Mouse (Mus musculus): Measurements from ENCODE around the gene Adprhl1. TPM values are rescaled to one million over a fixed set of nuclear protein-coding genes. Genes with fewer than 3 reads are reported as not detected.

The Adprhl1 gene
- total RNA-seq, 2 experiments from 2014 or later, result 1.5 to 1.6 TPM

GRCm38 (mm10) chr8:13230471-13230870 is 23.5 kb downstream of the Adprhl1 start:
- no peak for DNase-seq (ENCODE audit: low spot score in 2 of 2)

DNA sequence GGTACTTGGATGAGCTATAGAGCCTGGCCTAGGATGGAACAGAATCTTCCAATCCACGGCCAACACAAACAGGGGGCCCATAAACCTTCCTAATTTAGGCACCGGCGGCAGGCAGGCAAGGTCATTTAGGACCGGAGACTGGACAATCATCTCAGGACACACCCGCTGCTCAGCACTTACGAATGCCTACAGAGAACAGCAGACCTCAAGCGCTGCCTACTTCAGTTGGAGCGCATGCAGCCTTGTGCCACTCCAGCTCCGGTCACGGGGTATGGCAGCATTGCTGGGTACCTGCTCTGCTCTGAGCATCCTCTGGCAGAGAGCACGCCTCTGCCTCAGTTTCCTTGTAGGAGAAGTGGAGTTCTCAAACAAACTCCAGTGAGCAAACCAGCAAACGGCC is 24.2 kb downstream of the Adprhl1 start:
- DNase-seq (ENCODE audit: low spot score in 2 of 2), result no peak

GRCm38 (mm10) chr8:13228923-13229610 is 24.9 kb downstream of the Adprhl1 start:
- DNase-seq (ENCODE audit: low spot score in 2 of 2), result no peak

- no peak for DNase-seq (ENCODE audit: low spot score in 2 of 2)
Observed at GRCm38 (mm10) chr8:13227184-13227583, 26.8 kb downstream of the Adprhl1 start.

DNA sequence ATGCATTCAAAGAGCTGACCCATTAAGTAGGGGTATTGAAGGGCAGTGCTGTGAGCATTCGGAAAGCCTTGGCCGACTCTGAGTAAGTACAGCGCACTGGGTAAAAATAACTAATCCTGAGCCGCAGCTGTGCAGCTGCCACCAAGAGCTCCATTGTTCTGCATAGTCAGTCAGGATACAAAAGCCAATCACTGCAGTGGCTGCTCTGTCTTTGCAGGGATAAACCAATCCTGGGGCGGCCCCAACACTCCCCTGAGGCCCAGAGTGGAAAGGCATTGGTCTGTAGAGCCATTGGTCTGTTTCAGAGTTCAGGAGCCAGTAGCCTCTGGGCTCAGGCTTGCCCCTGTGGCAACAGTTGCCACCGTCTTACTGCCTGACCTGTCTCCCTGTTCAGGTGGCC is 27.7 kb downstream of the Adprhl1 start:
- no peak for DNase-seq (ENCODE audit: low spot score in 2 of 2)

DNA sequence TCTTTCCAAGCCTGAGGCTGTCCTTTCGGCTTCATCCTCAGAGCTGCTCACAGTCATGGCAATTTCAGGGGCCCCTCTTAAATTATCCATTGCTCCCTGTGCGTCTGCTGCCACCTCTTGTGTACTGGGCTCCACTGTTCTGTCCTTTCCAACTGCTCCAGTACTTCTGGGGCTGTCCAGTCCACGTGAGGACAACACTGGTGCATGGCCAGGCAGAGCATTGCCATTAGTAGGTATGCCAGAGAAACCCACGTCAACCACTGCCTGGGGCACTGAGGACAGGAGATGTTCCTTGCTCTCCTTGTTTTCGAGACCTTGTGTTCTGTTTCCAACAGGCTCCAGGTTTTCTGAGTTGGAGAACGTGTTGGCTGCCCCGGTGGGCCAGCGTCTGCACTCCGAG is 29.5 kb downstream of the Adprhl1 start:
- DNase-seq (ENCODE audit: low spot score in 2 of 2), result no peak

- DNase-seq (ENCODE audit: low spot score in 2 of 2), result no peak
Observed at GRCm38 (mm10) chr8:13218441-13218840, 35.5 kb downstream of the Adprhl1 start.

DNA sequence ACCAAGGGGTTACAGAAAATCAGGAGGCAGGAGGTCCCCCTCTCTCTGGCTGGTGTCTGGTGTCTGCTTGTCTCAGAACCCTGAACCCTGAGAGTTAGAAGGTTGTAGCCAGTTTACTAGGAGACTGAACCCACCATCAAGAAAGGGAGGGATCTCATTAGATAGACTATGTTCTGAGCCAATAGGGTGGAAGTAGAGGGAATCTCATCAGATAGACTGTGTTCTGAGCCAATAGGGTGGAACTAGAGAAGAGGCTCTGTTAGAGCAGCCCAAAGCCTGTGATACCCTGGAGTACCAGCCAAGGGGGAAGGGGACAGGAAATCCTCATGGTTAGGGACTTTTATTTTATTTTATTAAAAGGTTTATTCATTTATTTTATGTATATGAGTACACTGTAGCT is 36.0 kb downstream of the Adprhl1 start:
- no peak for DNase-seq (ENCODE audit: low spot score in 2 of 2)

- no peak for DNase-seq (ENCODE audit: low spot score in 2 of 2)
Observed at GRCm38 (mm10) chr8:13217093-13217492, 36.9 kb downstream of the Adprhl1 start.

GRCm38 (mm10) chr8:13216386-13216785 is 37.6 kb downstream of the Adprhl1 start:
- DNase-seq (ENCODE audit: low spot score in 2 of 2), result no peak

DNA sequence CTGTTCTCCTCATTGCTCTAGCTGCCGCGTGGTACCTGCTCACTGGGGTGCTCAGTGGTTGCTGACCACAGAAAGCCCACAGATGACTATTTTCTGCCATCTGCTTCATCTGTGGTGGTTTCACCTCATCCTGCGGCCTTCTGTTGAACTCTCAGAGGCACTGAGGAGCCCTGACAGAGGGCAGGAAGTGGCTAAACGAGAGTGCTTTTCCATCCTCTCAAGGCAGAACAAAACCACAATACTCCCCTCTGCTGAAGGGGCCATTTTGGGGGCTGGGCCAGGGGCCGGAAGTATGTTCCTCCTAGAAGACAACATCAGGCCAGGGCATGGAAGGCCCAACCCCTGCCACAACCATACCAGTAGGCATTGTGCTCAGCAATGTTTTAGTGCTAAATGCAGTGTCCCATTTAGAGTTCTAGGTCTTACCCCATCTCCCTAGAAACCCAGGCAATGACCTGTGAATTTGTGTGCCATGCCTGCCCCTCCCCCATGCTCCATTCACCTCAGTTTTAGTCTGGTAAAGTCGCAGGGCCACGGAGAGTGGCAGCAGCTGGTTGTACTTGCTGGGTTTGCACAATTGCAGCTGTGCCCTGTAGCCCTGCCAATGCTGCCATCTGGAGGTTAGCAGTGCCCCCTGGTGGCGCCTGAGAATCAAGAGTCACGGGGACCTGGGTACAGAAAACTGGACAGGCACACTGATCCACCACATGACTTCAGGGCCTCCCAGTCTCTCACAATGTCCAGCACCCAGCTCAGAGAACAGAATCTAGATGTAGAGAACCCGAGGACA is 40.3 kb downstream of the Adprhl1 start:
- peak; percentile 87 to 91 for DNase-seq (ENCODE audit: low spot score in 2 of 2)

DNA sequence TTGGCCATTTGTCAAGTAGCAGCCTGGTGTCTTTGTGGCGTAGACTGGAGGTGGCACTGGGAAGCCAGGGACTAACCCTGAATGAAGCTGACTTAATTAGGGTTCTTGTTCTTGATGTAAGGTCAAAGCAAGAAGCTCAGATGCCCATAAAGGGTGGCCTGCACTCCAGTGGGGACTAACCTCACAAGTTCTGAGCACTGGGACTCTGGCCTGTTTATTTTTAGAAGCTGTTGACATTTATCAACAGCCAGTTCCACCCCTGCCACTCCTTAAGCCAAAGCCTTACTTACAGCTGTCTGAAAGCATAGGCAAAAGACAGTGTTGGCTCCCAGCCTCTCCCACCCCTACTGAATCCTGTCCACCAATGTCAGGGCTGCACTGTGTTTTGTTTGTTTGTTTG is 44.2 kb downstream of the Adprhl1 start:
- DNase-seq (ENCODE audit: low spot score in 2 of 2), result no peak

DNA sequence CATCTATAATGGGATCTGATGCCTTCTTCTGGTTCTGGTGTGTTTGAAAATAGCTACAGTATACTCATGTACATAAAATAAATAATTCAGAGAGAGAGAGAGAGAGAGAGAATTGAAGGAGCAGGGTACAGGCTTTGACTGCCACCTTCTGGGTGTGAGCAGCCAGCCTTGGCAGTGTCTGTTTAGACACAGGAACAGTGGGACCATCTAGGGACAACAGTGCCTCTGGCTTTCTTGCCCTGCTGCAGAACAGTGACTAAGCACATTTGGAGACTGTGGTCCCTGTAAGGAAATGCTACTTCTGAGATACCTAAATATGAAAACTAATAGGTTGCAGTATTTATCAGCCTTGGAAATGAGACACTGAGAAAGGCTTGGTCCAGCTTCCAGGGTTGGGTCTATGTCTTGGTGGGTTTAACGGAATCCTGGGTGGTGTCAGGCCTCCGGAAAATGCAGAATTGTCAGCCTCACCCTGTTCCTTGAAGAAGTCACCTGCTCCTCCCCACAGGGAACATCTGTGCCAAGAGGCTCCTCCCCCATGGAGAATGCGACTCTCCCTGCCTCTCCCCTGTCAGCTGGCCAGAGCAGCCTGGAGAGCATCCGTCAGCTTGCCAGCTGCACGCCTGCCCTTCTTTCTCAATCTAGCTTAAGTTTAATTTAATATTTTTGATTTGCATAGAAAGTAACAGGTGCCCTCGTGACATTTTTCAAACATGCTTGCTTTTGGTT is 45.2 kb downstream of the Adprhl1 start:
- DNase-seq (ENCODE audit: low spot score in 2 of 2), result no peak

GRCm38 (mm10) chr8:13206290-13206689 is 47.7 kb downstream of the Adprhl1 start:
- DNase-seq (ENCODE audit: low spot score in 2 of 2), result no peak

DNA sequence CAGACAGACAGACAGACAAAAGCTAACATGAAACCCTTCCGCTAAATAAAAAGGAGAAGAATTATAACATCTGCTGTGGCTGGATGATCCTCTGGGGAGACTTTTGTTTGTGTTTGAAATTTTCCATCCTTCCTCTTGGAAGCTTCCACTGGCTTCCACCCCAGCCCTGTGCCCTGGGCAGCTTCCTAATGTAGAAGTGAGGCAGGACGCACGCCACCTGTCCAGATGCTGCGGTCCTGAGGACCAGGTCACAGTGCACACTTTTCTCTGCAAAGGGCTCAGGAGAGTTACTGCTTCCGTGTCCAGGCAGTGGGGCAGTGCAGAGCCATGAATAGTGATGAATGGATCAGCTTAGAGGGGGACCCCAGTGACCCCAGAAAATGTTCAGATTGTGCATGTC is 48.7 kb downstream of the Adprhl1 start:
- no peak for DNase-seq (ENCODE audit: low spot score in 2 of 2)

GRCm38 (mm10) chr8:13204371-13205140 is 49.4 kb downstream of the Adprhl1 start:
- no peak for DNase-seq (ENCODE audit: low spot score in 2 of 2)

GRCm38 (mm10) chr8:13203472-13203871 is 50.5 kb downstream of the Adprhl1 start:
- no peak for DNase-seq (ENCODE audit: low spot score in 2 of 2)

- no peak for DNase-seq (ENCODE audit: low spot score in 2 of 2)
Observed at GRCm38 (mm10) chr8:13202806-13203205, 51.2 kb downstream of the Adprhl1 start.

GRCm38 (mm10) chr8:13202041-13202440 is 51.9 kb downstream of the Adprhl1 start:
- DNase-seq (ENCODE audit: low spot score in 2 of 2), result no peak

DNA sequence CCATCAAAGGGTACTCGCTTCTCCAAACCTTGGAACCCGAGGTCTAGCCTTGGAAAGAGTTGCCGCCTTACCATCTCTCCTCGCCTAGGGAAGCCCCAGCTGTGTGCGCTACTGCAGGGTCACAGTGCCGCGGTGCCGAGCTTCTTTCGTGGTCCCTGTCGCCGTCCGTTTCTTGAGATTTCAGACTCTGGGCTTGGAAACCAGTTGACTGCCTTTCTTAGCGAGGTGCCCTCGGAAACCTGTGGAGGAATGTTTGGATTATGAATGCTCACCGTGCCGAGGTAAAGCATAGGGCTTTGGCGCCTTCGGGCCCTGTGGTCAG is 53.0 kb downstream of the Adprhl1 start:
- no peak for DNase-seq (ENCODE audit: low spot score in 2 of 2)

DNA sequence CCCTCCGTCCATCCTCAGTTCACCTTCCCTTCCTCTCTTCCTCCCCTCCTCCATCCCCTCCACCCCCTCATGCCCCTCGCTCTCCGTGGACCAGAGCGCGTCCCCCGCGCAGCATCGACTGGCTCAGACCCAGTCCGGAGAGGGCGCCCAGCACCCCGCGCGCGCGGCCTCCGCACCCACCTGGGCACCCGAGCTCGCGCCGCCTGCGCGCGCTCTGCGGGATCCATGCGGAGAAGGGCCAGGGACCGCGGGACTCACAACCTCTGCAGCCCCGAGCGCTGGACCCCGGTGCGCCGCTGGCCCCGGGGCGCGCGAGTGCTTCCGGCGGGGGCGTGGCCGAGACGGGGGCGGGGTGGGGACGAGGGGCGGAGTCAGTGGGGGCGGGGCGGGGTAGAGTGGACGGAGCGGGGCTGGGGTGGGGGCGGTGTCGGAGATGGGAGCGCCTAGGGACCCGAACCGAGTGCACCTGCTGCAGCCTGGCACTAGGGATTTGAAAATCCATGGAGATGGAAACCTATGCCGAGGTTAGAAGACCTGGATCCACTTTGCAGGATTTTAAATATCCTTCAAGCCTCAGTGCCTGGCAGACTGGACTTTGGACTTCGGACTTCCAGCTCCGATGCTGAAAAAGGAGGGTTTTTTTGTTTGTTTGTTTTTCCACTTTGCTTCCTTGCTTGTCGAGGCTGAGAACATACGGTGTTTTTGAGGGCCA is 53.5 kb downstream of the Adprhl1 start, which contains the start of gene Grtp1:
Gene Grtp1, minus strand, starts transcription at position 320 of the 712 bp plus-strand sequence.
- peak in 1 of 2 experiments; percentile 17 for DNase-seq (ENCODE audit: low spot score in 2 of 2)

Measured in layer of hippocampus, postnatal 14 days (tissue).